Mouse (Mus musculus): ENCODE results near the gene Tab2.
A peak's percentile ranks its signal among the peaks of the same experiment; 100 is the strongest.

Tab2 gene

DNA sequence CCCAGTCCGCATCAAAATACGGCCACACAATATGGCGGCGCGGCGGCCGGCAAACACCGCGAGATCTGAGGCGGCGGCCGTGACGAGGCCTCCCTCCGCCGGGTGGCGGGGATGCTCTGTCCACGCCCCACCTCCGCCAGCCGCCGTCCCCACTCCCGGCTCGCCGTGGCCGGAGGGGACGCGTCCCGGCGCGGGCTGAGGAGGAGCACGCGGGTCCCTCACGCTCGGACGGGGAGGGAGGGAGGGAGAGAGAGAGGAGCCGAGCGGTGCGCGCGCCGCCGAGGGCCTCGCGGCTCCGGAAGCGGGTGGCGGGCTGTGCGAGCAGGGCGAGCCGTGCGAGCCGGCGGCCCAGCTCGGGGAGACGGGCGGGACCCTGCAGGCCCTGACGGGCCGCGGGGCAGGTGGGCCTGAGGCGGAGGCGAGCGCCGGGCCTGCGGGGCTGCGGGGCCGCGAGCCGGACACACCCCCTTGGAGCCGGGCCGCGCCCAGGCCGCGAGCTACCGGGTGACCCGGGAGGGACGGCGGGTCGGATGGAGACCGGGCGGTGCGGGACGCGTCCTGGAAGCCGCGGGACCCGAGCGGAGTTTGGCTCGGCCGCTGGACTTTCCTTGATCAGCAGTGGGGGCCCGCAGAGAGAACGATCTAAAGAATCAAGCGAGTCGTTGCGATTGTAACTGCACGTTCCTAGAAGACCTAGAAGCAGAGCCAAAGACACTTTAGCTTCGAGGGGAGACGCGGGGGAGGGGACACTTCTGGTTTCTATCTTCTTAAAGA, at the start of gene Tab2:
TSS of gene Tab2 (minus strand) at position 3 of the 774 bp plus-strand sequence.
- DNase-seq: peak; percentile 89

GRCm38 (mm10) chr10:7992258-7992919, 36.4 kb upstream of the Tab2 start:
- DNase-seq: no peak

DNA sequence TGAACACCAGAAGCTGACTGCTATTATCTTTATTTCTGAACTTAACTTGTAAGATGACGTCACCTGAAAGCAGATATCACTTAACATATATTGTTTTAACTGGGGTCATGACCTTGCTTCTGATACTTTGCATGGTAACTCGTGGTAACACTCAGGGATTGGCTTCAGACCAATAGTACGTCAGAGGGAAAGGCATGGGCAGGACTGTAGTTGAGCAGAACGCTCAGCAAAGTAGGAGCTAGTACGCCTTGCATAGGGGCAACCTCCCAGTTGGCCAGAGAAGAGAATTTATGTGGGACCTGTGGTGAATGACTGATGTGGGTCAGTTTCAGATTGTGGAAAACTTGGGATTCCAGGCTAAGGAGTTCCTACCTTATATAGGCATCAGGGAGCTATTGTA, 35.6 kb upstream of the Tab2 start:
- DNase-seq: no peak

DNA sequence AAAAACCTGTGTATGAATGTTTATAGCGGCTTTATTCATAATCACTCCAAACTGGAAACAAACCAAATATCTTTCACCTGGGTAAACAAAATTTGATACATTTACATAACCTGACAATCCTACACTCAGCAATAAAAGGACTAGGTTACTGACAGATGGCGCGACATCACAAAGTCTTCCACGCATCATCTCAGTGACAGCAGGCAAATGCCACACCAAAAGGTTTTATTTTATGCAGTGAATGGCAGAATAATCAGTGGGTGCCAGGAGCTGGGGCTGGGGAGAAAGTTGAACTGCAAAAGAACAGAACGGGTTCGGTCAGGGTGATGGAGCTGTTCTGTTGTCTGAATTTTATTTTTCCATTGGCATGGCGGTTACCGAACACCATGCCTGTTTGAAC, 31.5 kb upstream of the Tab2 start:
- no peak for DNase-seq

- DNase-seq: no peak
Measured at GRCm38 (mm10) chr10:7976462-7976861, 20.4 kb upstream of the Tab2 start.

DNA sequence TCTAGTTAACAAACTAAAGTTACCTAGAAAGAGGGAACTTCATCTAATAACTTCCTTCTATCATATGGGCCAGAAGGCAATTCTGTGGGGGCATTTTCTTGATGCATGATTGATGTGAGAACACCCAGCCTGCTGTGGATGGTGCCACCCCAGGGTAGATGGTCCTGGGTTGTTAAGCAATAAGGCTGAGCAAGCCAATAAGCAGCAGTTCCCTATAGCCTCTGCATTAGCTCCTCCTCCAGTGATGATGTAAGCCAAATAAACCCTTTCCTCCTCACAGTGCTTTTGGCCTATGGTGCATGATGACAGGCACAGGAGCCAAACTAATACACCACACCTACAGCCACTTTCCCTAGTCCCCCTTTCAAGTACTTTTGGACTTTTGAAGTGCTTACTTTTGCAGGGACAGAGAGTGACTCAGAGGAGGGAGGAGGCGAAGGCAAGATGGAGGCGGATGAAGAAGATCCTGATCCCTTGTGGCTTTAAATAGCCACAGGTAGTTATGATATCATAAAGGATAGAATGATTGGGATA, 12.8 kb upstream of the Tab2 start:
- DNase-seq: no peak

DNA sequence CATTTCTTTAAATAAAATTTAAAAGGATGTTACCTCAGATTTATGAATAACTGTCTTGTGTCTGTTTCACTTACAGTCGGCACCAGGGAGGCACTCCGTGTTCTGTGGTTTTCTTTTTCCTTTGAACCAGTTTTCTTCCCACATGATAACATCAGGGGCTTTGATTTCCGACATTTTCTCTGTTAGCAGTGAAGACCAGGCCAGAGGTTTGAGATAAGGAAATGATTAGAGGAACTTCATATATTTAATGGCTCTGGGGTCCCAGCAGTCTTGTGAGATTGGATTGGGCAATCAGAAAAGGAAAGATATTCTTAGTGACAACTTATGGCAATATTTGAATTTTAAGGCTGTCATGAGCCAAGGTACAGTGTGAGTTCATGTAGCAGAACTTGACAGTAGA, 11.1 kb upstream of the Tab2 start:
- DNase-seq: no peak

DNA sequence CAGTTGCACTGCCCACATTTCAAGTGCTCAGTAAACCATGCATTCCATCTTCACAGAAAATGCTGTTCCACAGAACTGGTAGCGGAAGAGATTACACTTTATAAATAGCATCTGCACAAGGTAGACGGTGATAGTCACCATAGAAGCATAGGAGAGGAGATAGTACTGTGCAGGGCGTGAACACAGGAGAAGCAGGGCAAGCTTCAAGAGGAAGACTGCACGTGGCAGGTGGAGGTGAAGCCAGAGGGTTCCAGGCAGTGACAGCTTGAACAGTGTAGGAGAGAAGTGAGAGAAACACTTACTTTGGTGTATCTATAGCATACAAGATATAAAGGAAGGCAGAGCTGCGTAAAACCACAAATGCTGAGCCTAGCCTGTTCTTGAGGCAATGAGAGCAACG, 3.0 kb upstream of the Tab2 start:
- no peak for DNase-seq

GRCm38 (mm10) chr10:7955634-7956121, 352 bp downstream of the Tab2 start:
- peak; percentile 53 for DNase-seq

GRCm38 (mm10) chr10:7954989-7955633, 919 bp downstream of the Tab2 start:
- DNase-seq: peak; percentile 36

GRCm38 (mm10) chr10:7954627-7954988, 1.4 kb downstream of the Tab2 start:
- no peak for DNase-seq

DNA sequence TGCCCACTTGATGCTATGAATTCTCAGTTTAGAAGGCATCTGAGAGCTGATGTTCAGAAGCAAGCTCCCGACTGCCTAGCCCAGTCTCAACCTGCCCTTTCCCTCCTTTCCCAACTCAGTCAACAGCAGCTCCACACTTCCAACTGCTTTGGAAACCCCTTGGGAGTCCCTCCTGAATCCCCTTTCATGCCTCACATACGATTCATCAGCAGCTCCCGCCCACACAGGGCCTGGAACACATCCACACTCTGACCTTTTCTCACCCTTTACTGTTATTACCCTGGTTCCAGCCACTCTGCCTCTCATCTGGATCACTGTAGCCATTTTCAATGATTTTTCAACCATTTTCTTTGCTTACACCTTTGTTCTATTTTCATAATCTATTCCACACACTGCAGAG, 13.0 kb downstream of the Tab2 start:
- DNase-seq: no peak

DNA sequence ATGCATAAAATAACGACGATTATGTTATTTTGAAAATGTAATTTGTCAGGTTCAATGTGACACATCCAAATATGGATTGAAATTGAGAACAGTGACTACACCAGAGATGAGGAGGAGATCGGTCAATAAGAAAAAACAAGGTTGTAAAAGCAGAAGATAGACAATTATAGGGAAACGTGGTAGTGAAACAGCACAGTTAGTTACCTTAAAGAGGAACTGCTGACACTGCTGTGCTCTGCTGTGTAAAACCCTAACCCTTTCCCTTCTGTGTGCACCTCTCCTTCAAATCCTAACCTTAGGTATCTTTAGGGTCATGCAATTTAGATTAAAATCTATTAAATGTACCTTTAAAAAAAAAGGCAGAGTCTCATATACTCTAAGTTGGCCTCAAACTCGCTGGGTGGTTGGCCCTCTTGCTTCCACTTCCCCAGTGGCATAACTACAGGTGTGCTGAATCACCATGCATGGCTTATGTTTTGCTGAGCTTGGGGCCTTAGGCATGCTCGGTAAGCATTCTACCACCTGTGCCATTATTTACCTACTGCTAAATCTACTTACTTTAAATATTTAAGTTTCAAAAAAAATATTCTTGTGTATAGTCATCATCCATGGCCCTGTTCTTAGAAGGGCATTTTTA, 19.4 kb downstream of the Tab2 start:
- no peak for DNase-seq

GRCm38 (mm10) chr10:7932958-7933357, 23.1 kb downstream of the Tab2 start:
- DNase-seq: no peak

DNA sequence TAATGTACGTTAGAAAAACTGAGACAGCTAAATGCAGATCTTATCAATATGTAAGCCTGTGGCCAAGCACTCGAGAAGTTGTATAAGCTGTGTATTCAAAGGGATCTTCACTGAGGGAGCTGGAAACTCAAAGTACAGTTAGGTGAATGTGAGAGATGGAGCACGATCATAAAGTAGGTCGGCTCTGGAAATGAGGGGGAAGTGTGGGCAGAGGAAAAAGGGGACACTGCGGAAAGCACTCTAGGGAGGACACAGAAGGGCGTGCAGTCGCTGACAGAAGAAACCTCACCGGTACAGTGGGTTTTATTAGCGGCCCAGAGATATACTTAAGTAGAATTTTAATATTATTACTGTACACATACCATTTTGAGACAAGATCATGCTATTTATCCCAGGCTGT, 27.0 kb downstream of the Tab2 start:
- no peak for DNase-seq

DNA sequence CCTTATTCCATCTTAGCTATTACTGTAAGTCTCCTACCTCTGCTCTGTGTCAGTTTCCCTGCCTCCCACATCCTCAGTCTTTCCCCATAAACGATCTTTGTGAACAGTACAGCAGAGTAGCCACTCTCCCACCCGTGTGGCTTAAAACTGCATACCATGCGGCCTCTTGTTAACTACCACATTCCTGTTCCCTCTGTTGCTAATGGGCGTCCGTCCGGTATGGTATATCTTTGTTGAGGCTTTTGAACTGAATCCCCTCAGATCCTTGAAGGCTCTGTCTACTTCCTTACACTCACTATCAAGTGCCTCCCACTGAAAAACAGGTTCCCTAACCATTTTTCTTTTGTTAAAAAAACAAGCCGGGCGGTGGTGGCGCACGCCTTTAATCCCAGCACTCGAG, 30.5 kb downstream of the Tab2 start:
- no peak for DNase-seq

- DNase-seq: no peak
Measured at GRCm38 (mm10) chr10:7923433-7923832, 32.6 kb downstream of the Tab2 start.

- DNase-seq: peak; percentile 29
Measured at GRCm38 (mm10) chr10:7911268-7911667, 44.8 kb downstream of the Tab2 start.

- DNase-seq: no peak
Measured at GRCm38 (mm10) chr10:7907151-7907550, 48.9 kb downstream of the Tab2 start.

DNA sequence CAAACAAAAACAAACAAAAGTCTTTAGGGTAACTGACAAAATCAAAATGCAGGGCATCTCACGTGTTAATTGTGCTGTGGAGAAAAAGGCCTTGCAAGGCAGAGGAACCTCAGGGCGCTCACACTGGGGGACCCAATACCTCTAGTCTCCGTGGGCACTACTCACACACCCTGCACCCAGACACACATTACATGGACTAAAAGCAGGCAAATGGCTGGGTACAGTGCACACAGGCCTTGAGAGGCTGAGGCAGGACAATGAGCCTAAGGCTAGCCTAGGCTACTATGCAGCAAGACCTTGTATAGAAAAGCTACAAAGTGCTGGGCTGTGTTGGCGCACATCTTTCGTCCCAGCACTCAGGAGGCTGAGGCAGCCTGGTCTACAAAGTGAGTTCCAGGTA, 51.9 kb downstream of the Tab2 start:
- no peak for DNase-seq

- no peak for DNase-seq
Measured at GRCm38 (mm10) chr10:7900719-7901627, 55.1 kb downstream of the Tab2 start.

DNA sequence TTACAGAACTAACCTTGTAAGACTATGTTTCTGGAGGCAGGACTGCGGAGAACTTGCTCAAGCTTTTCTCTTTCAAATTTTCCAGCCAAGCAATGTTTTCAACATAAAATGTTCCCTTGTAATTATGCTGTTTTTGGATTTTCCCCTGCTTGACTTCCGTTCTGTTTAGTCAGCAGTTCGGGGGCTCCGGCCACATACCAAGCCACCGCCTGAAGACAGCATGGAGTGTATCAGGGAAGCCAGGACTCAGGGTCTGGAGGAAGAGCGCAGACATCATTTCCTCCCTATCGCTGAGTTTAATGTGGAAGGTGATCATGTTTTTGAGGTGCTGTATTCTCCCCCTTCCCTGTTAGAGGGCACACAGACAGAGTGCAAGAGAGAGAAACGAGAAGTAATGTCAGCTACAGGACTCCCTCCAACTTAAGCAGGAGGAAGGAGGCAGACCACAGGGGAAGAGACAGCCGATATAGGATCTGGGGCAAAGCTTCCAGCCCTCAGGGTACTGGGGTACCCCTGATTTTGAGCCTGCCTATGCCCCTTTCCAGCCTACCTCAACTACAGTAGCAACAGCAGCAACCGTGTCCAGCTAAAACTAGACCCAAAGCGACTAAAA, 67.7 kb downstream of the Tab2 start:
- DNase-seq: no peak
